Mouse (Mus musculus) kidney, postnatal 0 days (tissue): ENCODE data around the gene Rpn2. TPM values are rescaled to one million over a fixed set of nuclear protein-coding genes. Genes with fewer than 3 reads are reported as not detected.
A peak's percentile ranks its signal among the peaks of the same experiment; 100 is the strongest.

Experiments
- ATAC-seq: fragments of 200-750 bp; cut with Nextera tagmentation; replicated peaks from 2 replicates; pipeline ENCODE4 v1.8.0; 2017; ENCODE audit warnings: low read depth, moderate number of reproducible peaks, moderate TSS enrichment, moderate library complexity; ENCODE audit not compliant: low FRiP score
- DNase-seq: peaks from one replicate; pipeline ENCODE4 v3.0.0-alpha.2; 2016; ENCODE audit warnings: low spot score
- H3K27ac ChIP-seq: fragments of 300-500 bp; sonication (generic); 2 replicates; pipeline ENCODE4 v1.5.1; 2014; ENCODE audit warnings: mild to moderate bottlenecking
- H3K27me3 ChIP-seq: fragments of 300-500 bp; sonication (generic); 2 replicates; pipeline ENCODE4 v1.6.1; 2014; ENCODE audit warnings: low read length, mixed read lengths; ENCODE audit not compliant: insufficient read depth
- H3K36me3 ChIP-seq: fragments of 300-500 bp; sonication (generic); 2 replicates; pipeline ENCODE4 v1.6.1; 2014; ENCODE audit warnings: low read length, mixed read lengths; ENCODE audit not compliant: insufficient read depth
- H3K4me1 ChIP-seq: fragments of 300-500 bp; sonication (generic); replicated peaks from 2 replicates; pipeline ENCODE4 v1.6.1; 2014; ENCODE audit warnings: antibody characterized with exemption, low read length, mixed read lengths; ENCODE audit not compliant: insufficient read depth
- H3K4me2 ChIP-seq: fragments of 300-500 bp; sonication (generic); 2 replicates; pipeline ENCODE4 v1.6.1; 2014; ENCODE audit warnings: mild to moderate bottlenecking, low read length, moderate library complexity, mixed read lengths
- H3K4me3 ChIP-seq: fragments of 300-500 bp; sonication (generic); replicated peaks from 2 replicates; pipeline ENCODE4 v1.5.1; 2014; ENCODE audit warnings: low read depth, low read length
- H3K9ac ChIP-seq: fragments of 300-500 bp; sonication (generic); 2 replicates; pipeline ENCODE4 v1.6.1; 2014; ENCODE audit warnings: low read depth, low read length
- H3K9me3 ChIP-seq: fragments of 300-500 bp; sonication (generic); replicated peaks from 2 replicates; pipeline ENCODE4 v1.6.1; 2016; ENCODE audit warnings: low read length, inconsistent platforms, mixed read lengths
- CTCF ChIP-seq: IDR thresholded peaks from 2 replicates; pipeline ENCODE4 v1.5.1; 2016; ENCODE audit warnings: antibody characterized with exemption, low read depth, mild to moderate bottlenecking, moderate library complexity
- WGBS: fragments of 180-500 bp; shearing (Covaris S2); extraction: QIAGEN DNeasy Blood & Tissue Kit; methylation state at CpG from one replicate; pipeline ENCODE4 v1.1.7; 2014; 5-methylcytosine and 5-hydroxymethylcytosine counted together
- polyA plus RNA-seq: library from polyadenylated mRNA; unstranded; fragments of >200 nt; fragmentation: Nextera tagmentation; extraction: Ambion mirVana; gene quantifications from 2 replicates; pipeline ENCODE4 v1.2.1, GENCODE M21; 2015

Gene Rpn2
- polyA plus RNA-seq, 1 experiment from 2014 or later: 197 TPM

DNA sequence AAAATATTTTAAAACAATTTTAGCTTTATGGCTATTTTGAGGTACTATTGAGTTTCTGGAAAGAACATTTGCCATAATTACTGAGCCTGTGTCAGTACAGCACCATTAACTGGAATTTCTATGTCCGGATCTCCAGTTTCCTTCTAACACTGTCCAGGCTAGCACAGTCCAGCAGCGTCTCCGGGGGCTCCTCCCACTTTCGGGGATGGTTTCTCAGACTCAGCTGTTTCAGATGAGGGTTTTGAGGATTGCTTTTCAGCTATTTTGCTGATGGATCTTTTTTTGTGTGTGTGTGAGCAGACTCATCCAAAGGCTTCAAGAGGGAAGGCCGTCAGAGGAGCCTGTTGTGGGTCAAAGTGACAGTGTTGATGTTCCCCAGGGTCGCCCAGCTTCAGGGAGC is 92.9 kb downstream of the Rpn2 start:
- Histone ChIP-seq H3K4me3 (no peak overlapping the region), H3K4me2 (no peak overlapping the region), H3K9ac (no peak overlapping the region), H3K4me1 (peaks cover 11% of the 10 kb centered on the region; the same call in 1 of the 2 replicates), H3K9me3 (no peaks in the 10 kb centered on the region), H3K36me3 (0 out of 2 replicates have a peak, but pooled peaks cover 3% of the 10 kb centered on the region), H3K27me3 (no peaks in the 10 kb centered on the region), H3K27ac (no peak overlapping the region)
- ATAC-seq: no peak
- DNase-seq: no peak
- TF ChIP-seq CTCF: no peak
- 60% methylated on average over 6 of the region's 6 CpGs for WGBS

GRCm38 (mm10) chr2:157373681-157374080 is 94.9 kb downstream of the Rpn2 start:
- Histone ChIP-seq H3K9me3 (no peaks in the 10 kb centered on the region), H3K4me1 (0 out of 2 replicates have a peak, but pooled peaks cover under 1% of the 10 kb centered on the region), H3K27me3 (no peaks in the 10 kb centered on the region), H3K27ac (peak overlapping the region; percentile 25; the same call in 1 of the 2 replicates), H3K36me3 (0 out of 2 replicates have a peak, but pooled peaks cover 3% of the 10 kb centered on the region), H3K9ac (no peak overlapping the region), H3K4me3 (no peak overlapping the region), H3K4me2 (no peak overlapping the region)
- WGBS: 58% methylated on average over 3 of the region's 3 CpGs
- TF ChIP-seq CTCF: no peak
- DNase-seq (no peak), ATAC-seq (no peak; the same call in 1 of the 2 replicates)

- Histone ChIP-seq H3K9me3 (no peaks in the 10 kb centered on the region), H3K4me3 (no peak overlapping the region), H3K36me3 (0 out of 2 replicates have a peak, but pooled peaks cover 12% of the 10 kb centered on the region), H3K4me2 (no peak overlapping the region), H3K4me1 (no peaks in the 10 kb centered on the region), H3K9ac (no peak overlapping the region), H3K27me3 (no peaks in the 10 kb centered on the region), H3K27ac (no peak overlapping the region)
- DNase-seq (no peak), ATAC-seq (no peak)
- 59% methylated on average over 8 of the region's 8 CpGs for WGBS
- TF ChIP-seq CTCF: no peak
Observed at GRCm38 (mm10) chr2:157375051-157375450, 96.2 kb downstream of the Rpn2 start.

Other genes with a start within 250 kb of the Rpn2 start
- 1.3 and 1.8 TPM in 2 replicates for gene Soga1, start 199.8 kb upstream of the Rpn2 start, polyA plus RNA-seq
- gene Tldc2, start 192.0 kb upstream of the Rpn2 start, polyA plus RNA-seq: 2.2 and 2.5 TPM in 2 replicates
- 19.1 and 20.0 TPM in 2 replicates for gene Samhd1, start 143.8 kb upstream of the Rpn2 start, polyA plus RNA-seq
- gene Rbl1, start 74.5 kb upstream of the Rpn2 start, polyA plus RNA-seq: 15.6 and 16.7 TPM in 2 replicates
- 0.29 and 0.33 TPM in 2 replicates for gene Mroh8, start 532 bp downstream of the Rpn2 start, polyA plus RNA-seq
- gene Ghrh, start 68.5 kb downstream of the Rpn2 start, polyA plus RNA-seq: not detected in 2 replicates
- 77.9 and 78.4 TPM in 2 replicates for gene Manbal, start 88.6 kb downstream of the Rpn2 start, polyA plus RNA-seq
- gene Src, start 139.4 kb downstream of the Rpn2 start, polyA plus RNA-seq: 14.0 TPM in 2 replicates